Mouse (Mus musculus) urinary bladder, postnatal 10 days (tissue): ENCODE data around the gene Gramd4.

Experiments used
- DNase-seq: peaks from one replicate; pipeline ENCODE4 v3.0.0; 2022; ENCODE audit warnings: low spot score

Gramd4 gene

DNA sequence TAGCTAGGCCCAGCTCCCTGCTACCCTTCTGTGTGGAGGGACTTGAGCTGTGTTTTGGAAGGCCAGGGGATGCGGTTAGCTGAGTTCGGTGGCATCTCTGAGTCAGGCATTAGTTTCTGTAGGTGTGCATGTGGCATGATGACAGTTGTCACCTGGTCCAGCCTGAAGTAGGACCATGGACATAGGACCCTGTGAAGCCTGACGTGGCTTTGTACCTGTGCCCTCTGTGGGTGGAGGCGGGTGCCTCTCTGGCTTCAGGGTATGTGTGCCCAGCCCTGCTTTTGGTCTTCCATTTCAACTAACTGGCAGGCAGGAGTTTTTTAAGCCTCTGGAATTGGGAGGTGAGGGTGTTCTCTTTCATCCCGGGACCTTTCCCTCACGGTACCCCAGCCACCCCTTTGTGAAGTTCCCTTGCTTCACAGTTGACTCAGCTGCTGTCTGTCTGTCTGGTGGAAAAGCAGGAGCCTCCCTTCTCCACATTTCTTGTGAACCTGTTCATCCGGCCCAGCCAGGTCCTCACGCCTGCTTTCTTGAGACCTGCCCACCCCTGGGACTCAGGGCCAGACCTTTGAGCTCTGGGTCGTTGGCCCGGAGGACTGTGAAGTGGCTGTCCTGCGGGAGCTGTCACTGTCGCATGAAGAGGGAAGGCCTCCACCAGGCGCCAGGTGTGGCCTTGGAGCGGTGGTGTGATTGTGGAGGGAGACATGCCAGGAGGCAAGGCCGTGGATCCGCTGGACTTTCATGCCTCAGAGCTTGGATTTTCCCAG lies 16.9 kb downstream of the Gramd4 start:
- DNase-seq, result no peak

DNA sequence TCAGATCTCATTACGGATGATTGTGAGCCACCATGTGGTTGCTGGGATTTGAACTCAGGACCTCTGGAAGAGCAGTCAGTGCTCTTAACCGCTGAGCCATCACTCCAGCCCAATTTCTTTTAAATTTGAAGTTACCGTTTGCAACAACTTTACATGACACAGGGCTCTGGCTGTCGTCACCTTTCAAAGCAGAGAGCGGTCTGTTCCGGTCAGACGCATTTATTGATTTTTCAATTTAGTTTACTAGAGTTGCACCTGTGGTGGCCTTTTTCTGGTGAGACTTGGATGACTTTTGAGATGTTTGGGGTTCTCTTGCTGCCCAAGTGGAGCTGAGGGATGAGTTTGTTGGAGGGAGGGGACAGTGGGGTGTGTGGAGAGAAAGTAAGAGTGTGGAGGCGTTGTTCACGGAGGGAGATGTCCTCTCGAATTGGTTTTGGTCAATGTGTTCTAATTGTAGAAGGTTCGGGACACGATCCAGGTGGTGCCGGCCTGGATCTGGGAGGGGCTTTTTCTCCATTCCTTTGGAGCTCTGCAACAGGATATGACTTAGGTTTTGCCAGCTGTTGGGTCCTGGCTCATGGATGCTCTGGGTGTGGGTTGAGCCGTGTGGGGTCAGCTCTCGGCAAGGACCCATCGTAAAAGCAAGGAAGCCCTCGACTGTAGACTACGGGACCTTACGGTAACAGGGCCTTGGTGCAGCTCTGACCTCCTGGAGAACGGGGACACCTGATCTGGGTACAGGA lies 18.0 kb downstream of the Gramd4 start:
- DNase-seq, result no peak

GRCm38 (mm10) chr15:86076048-86076315 lies 18.5 kb downstream of the Gramd4 start:
- no peak for DNase-seq

GRCm38 (mm10) chr15:86076378-86076777 lies 18.9 kb downstream of the Gramd4 start:
- DNase-seq, result no peak

GRCm38 (mm10) chr15:86077934-86078333 lies 20.4 kb downstream of the Gramd4 start:
- DNase-seq, result no peak

DNA sequence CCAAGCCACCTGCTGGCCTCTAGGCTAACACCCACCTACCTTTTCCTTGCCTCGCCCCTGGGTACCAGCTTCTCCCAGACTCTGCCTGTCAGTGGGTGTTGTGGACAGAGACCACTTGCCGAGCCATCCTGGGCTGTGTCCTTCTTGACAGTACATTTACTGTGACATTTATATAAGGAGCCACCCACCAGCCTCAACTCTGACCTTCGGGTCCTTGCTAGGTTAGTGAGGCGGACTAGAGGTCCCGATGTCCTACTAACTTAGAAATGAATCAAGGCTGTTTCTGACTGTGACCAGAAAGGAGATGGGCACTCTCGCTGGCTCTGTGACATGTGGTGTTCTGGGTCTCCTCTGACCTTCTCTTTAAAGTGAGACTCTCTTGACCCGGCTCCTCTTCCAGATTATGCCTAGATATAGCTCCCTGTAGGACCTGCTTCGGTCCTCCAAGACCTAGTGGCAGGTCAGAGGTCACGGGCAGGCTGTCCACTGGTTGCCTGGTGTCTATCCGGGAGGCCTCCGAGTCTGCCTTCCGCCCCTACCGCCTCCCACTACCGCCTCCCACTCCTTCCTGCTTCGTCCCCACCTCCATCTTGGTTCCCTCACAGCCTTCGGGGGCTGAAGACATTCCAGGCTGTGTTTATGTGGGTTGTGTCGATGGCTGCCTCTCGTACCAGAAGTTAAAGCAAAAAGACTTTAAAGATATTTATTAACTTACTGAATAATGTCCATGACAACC lies 21.2 kb downstream of the Gramd4 start:
- no peak for DNase-seq

- no peak for DNase-seq
Observed at GRCm38 (mm10) chr15:86079467-86079866, 22.0 kb downstream of the Gramd4 start.

DNA sequence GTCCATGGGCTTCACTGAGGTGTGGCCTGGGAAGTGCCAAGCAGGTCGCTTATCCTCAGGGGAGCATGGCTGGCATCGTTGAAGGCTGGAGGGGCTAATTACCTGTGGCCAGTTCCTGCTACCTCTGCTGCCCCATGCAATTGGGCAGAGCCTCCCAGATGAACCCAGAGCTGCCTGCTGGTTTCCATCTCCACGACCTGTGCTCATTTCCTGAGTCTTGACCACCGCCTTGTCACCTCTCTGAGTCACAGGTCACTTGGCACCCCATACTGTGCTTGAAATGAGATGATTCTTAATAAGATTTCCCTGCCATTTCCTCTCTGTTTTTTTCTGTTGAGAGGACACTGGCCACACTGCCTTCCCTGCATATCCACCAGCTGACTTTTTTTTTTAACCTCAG lies 22.4 kb downstream of the Gramd4 start:
- no peak for DNase-seq

GRCm38 (mm10) chr15:86080408-86080807 lies 22.9 kb downstream of the Gramd4 start:
- no peak for DNase-seq

GRCm38 (mm10) chr15:86081654-86082053 lies 24.2 kb downstream of the Gramd4 start:
- DNase-seq, result no peak

GRCm38 (mm10) chr15:86082551-86082961 lies 25.1 kb downstream of the Gramd4 start:
- DNase-seq, result no peak

- DNase-seq, result no peak
Observed at GRCm38 (mm10) chr15:86083261-86083741, 25.8 kb downstream of the Gramd4 start.

- no peak for DNase-seq
Observed at GRCm38 (mm10) chr15:86085301-86086225, 28.1 kb downstream of the Gramd4 start.

DNA sequence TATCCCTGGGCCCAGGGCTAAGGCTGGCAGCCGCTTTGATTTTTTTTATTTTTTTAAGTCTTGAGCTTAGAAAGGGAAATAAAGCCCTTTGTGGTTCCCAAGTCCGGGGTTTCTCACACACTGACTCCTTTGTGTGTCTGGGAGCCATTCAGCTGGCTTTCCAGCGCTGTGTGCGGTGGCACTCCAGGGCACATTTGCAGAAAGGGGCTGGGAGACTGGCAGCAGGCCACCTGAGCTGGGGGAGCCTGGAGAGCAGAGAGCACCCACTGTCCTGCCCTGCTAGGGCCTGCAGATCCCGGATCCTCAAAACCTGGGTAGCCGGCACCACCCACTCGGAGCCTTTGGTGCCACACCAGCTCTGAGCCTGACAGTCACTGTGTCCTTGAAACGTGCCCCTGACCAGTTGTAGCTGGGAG lies 28.8 kb downstream of the Gramd4 start:
- no peak for DNase-seq

DNA sequence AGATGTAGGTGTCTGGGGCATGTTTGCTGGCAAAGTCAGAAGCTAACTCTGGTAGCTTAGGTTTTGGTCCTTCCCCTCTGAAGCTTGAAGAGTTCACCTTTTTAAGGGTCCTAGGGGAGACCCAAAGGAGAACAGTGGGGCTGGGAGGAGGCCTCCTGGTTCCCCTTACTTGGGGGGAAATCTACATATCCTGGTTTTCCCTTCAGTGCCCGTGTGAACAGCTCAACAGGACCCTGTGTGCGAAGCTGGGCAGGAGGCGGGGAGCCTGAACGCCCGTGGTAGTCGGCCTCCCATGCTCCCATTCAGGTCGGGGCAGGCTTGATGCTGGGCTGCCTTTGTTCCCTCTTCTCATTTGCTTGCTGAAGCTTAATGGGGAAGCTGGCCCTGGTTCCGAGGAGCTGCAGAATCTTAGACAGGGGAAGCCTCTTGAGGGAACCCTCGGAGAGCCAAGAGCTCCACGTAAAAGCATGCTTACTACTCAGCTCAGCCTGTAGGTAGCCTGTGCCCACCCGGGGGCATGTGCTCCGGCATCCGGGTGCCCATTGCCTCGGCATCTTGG lies 30.2 kb downstream of the Gramd4 start:
- DNase-seq, result no peak

- DNase-seq, result no peak
Observed at GRCm38 (mm10) chr15:86088266-86088790, 30.8 kb downstream of the Gramd4 start.

DNA sequence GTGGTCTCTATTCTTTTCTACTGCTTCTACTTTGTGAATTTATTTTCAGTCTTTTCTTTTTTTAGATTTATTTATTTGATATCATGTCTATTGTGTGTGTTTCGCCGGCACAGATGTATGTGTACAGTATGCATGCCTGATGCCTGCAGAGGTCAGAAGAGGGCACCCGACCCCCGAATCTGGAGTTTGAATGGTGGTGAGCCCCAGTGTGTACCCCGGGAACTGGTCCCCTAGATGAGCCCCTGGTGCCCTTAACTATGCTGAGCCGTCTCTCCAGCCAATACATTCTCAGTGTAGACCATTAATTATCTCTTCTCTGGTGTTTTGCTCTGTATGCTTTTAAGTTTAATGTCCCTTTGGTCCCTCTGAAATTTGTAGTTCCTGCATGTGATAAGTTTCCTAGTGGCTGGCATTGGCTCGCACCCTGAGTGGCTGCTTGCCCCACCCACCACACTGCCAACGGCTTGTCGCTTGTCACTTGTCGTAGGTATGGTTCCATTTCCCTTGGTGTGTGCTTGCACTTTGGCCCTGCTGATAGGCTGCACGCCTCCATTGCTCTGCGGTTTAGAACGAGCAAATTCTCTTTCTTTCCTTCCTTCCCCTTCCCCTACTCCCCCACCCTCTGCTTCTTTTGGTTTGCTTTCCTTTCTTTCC lies 31.7 kb downstream of the Gramd4 start:
- no peak for DNase-seq

DNA sequence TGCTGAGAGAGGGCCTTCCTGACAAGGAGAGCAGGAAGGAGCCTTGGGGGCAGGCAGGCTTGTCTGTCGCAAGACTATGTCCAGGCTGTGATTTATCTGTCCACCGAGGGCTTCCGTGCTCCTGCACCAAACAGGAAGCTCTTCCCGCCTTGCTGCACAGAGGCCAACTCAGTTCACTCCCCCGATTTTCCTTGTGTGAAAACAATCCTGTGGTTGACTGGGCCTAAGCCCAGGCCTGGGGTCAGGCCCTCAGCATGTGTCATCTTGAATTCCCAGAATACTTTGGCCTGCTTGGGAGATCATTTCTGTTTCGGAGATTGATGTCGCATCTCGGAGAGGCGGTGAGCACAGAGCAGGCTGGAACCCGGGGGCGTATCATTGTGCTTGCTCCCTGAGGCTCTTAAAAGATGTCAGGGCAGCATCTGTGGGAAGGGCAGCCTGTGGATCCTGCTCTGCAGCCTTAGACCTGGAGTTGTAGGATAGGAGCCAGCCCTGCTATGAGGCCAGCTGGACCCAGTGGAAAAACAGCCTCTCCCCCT lies 32.6 kb downstream of the Gramd4 start:
- DNase-seq, result no peak

DNA sequence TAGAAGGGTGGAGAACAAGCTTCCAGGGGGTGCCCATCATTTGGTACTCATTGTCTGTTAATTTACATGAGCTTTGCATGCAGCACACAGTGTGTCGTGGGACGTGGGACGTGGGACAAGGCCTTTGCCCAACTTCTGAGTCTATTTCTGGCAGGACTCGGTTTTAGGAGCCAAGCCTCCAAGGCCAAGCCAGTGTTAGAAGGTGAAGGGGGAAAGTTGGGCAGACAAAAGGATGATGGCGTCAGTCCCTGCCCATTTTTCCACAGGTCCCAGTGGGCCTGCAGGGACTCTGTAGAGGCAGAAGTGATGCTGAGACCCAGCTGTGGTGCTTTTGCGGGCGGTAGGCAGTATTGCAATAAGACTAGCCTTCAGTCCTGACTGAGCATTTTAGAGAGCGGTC lies 33.1 kb downstream of the Gramd4 start:
- DNase-seq, result no peak

- no peak for DNase-seq
Observed at GRCm38 (mm10) chr15:86091201-86091997, 33.9 kb downstream of the Gramd4 start.
